Mouse (Mus musculus) embryo, embryonic 11 days (tissue): ENCODE results near the gene Dio1.

Source experiments
- DNase-seq: peaks from one replicate; pipeline ENCODE4 v3.0.0-alpha.2; 2015

Gene Dio1

DNA sequence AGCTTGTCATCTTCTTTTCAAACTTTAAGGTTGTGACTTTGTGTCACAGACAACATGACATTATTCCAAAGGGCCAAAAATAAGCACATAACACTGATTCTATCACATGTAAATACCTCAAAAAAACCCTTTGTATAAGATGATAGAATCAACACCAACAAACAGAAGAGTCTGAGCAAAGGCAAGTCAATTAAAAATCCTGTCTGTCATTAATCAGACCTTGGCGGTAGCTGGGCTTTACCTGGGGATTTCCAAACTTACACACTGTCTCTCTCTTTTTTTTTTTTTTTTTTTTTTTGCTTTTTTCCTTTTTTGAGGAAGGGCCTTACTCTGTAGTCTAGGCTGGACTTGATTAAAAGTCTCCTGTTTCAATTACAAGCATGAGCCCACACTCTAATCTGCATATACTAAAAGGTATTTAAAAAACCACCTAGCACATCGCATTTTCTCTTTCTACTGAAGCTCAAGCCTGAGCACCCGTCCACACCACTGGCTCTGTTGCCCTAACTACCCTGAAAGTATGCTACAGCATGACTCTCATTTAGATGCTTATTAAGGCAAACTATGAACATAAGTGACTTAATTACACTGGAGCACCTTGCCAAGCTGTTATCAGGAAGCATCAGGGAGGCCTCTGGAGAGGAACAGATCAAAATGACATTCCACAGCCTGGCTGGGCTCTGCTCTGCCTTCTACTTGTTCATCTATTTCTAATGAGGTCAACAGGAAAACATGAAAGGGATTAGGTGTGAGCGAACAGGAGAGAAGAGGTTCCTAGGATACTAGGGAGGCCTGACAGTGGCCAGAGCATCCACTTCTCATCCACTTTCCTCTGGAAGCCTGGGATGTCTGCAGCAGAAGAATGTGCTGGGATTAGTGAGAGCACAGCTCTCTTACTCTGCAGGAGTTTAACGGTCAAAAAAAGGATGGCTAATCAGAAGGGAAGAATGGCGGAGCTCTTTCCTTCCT, 63.3 kb downstream of the Dio1 start:
- no peak for DNase-seq
